Mouse (Mus musculus): ENCODE results near the gene Zdhhc22.

Gene Zdhhc22

GRCm38 (mm10) chr12:86932575-86932952 lies 57.7 kb downstream of the Zdhhc22 start:
- DNase-seq: peak; percentile 66 to 81

GRCm38 (mm10) chr12:86931919-86932574 lies 58.2 kb downstream of the Zdhhc22 start:
- peak; percentile 78 to 90 for DNase-seq

- no peak for DNase-seq
Observed at GRCm38 (mm10) chr12:86930934-86931729, 59.1 kb downstream of the Zdhhc22 start.

All from kidney, adult 8-10 months (tissue).